Mouse (Mus musculus) forebrain, postnatal 0 days (tissue): ENCODE results near the gene Gramd4. TPM values are rescaled to one million over a fixed set of nuclear protein-coding genes. Genes with fewer than 3 reads are reported as not detected.

Source experiments
- ATAC-seq: fragments of 200-750 bp; cut with Nextera tagmentation; 2 replicates; pipeline ENCODE4 v1.8.0; 2017; ENCODE audit warnings: mild to moderate bottlenecking, moderate library complexity
- DNase-seq: peaks from one replicate; pipeline ENCODE4 v3.0.0-alpha.2; 2015
- H3K27ac ChIP-seq: fragments of 300-500 bp; sonication (generic); 2 replicates; pipeline ENCODE4 v1.5.1; 2014; ENCODE audit warnings: low read depth, mild to moderate bottlenecking, antibody characterized with exemption, low read length, moderate library complexity, mixed read lengths
- H3K27me3 ChIP-seq: fragments of 300-500 bp; sonication (generic); 2 replicates; pipeline ENCODE4 v1.6.1; 2014; ENCODE audit warnings: mild to moderate bottlenecking, low read length, mixed read lengths; ENCODE audit not compliant: insufficient read depth
- H3K36me3 ChIP-seq: fragments of 300-500 bp; sonication (generic); 2 replicates; pipeline ENCODE4 v1.6.1; 2014; ENCODE audit warnings: mild to moderate bottlenecking, moderate library complexity; ENCODE audit not compliant: insufficient read depth
- H3K4me1 ChIP-seq: fragments of 300-500 bp; sonication (generic); 2 replicates; pipeline ENCODE4 v1.6.1; 2014; ENCODE audit warnings: antibody characterized with exemption; ENCODE audit not compliant: insufficient read depth
- H3K4me2 ChIP-seq: fragments of 300-500 bp; sonication (generic); 2 replicates; pipeline ENCODE4 v1.6.1; 2014; ENCODE audit warnings: low read depth, mild to moderate bottlenecking, moderate library complexity
- H3K4me3 ChIP-seq: fragments of 300-500 bp; sonication (generic); 2 replicates; pipeline ENCODE4 v1.5.1; 2014; ENCODE audit warnings: low read depth, low read length, mixed read lengths
- H3K9ac ChIP-seq: fragments of 300-500 bp; sonication (generic); 2 replicates; pipeline ENCODE4 v1.6.1; 2014; ENCODE audit warnings: mild to moderate bottlenecking
- H3K9me3 ChIP-seq: fragments of 300-500 bp; sonication (generic); 2 replicates; pipeline ENCODE4 v1.6.1; 2016; ENCODE audit warnings: low read length
- CTCF ChIP-seq: sonication (generic); IDR thresholded peaks from 2 replicates; pipeline ENCODE4 v1.5.1; 2016; ENCODE audit warnings: antibody characterized with exemption, control low read depth, low read depth
- WGBS: fragments of 180-500 bp; shearing (Covaris S2); extraction: QIAGEN DNeasy Blood & Tissue Kit; methylation state at CpG from one replicate; pipeline ENCODE4 v1.1.7; 2014; 5-methylcytosine and 5-hydroxymethylcytosine counted together
- polyA plus RNA-seq: library from polyadenylated mRNA; unstranded; fragments of >200 nt; fragmentation: Nextera tagmentation; extraction: Ambion mirVana; gene quantifications from 2 replicates; pipeline ENCODE4 v1.2.1, GENCODE M21; 2015
- total RNA-seq: library from RNA; depleted of rRNA; stranded (reverse); fragments of >200 nt; gene quantifications from 2 replicates; pipeline ENCODE4 v1.2.3, GENCODE M21; 2014

Gramd4 gene
- total and polyA plus RNA-seq, 2 experiments from 2014 or later = 28.8 to 57.0 TPM

- no peak overlapping the region for H3K4me3 ChIP-seq
- no peak overlapping the region for H3K27ac ChIP-seq
- no peaks in the 10 kb centered on the region for H3K36me3 ChIP-seq
- DNase-seq (no peak), ATAC-seq (no peak)
- peaks cover 30% of the 10 kb centered on the region for H3K4me1 ChIP-seq
- WGBS = 91% methylated on average over 8 of the region's 8 CpGs
- H3K4me2 ChIP-seq = no peak overlapping the region
- no peaks in the 10 kb centered on the region for H3K9me3 ChIP-seq
- H3K27me3 ChIP-seq = no peaks in the 10 kb centered on the region
- no peak for TF ChIP-seq CTCF
- no peak overlapping the region for H3K9ac ChIP-seq
These were observed 6.8 kb downstream of the Gramd4 start for GRCm38 (mm10) chr15:86064191-86064849.

GRCm38 (mm10) chr15:86064850-86065229 is 7.3 kb downstream of the Gramd4 start:
- WGBS = 96% methylated on average over 3 of the region's 3 CpGs
- H3K9ac ChIP-seq = no peak overlapping the region
- DNase-seq (no peak), ATAC-seq (no peak)
- H3K27me3 ChIP-seq = no peaks in the 10 kb centered on the region
- no peaks in the 10 kb centered on the region for H3K36me3 ChIP-seq
- no peak overlapping the region for H3K4me2 ChIP-seq
- H3K4me1 ChIP-seq = peaks cover 25% of the 10 kb centered on the region
- H3K27ac ChIP-seq = no peak overlapping the region
- no peak overlapping the region for H3K4me3 ChIP-seq
- no peaks in the 10 kb centered on the region for H3K9me3 ChIP-seq
- TF ChIP-seq CTCF = no peak

- H3K9ac ChIP-seq = no peak overlapping the region
- DNase-seq (no peak), ATAC-seq (no peak)
- TF ChIP-seq CTCF = no peak
- no peaks in the 10 kb centered on the region for H3K9me3 ChIP-seq
- H3K27ac ChIP-seq = no peak overlapping the region
- peaks cover 20% of the 10 kb centered on the region for H3K4me1 ChIP-seq
- WGBS = 94% methylated on average over 4 of the region's 4 CpGs
- H3K36me3 ChIP-seq = no peaks in the 10 kb centered on the region
- H3K4me2 ChIP-seq = no peak overlapping the region
- no peak overlapping the region for H3K4me3 ChIP-seq
- no peaks in the 10 kb centered on the region for H3K27me3 ChIP-seq
These were observed 7.9 kb downstream of the Gramd4 start for GRCm38 (mm10) chr15:86065367-86065766.

- no peaks in the 10 kb centered on the region for H3K27me3 ChIP-seq
- H3K9ac ChIP-seq = no peak overlapping the region
- ATAC-seq (no peak), DNase-seq (no peak)
- TF ChIP-seq CTCF = no peak
- H3K36me3 ChIP-seq = no peaks in the 10 kb centered on the region
- no peak overlapping the region for H3K4me3 ChIP-seq
- H3K4me2 ChIP-seq = no peak overlapping the region
- 63% methylated on average over 14 of the region's 14 CpGs for WGBS
- H3K9me3 ChIP-seq = no peaks in the 10 kb centered on the region
- peaks cover 8% of the 10 kb centered on the region; the same call in 1 of the 2 replicates for H3K4me1 ChIP-seq
- no peak overlapping the region for H3K27ac ChIP-seq
These were observed 9.5 kb downstream of the Gramd4 start for GRCm38 (mm10) chr15:86066836-86067580.

- H3K4me1 ChIP-seq = peaks cover 7% of the 10 kb centered on the region; the same call in 1 of the 2 replicates
- 77% methylated on average over 6 of the region's 6 CpGs for WGBS
These were observed 10.1 kb downstream of the Gramd4 start for GRCm38 (mm10) chr15:86067581-86067910.

GRCm38 (mm10) chr15:86067941-86068495 is 10.5 kb downstream of the Gramd4 start:
- Histone ChIP-seq H3K9me3 (no peaks in the 10 kb centered on the region), H3K36me3 (no peaks in the 10 kb centered on the region), H3K4me3 (no peak overlapping the region), H3K27ac (no peak overlapping the region), H3K27me3 (no peaks in the 10 kb centered on the region), H3K4me2 (no peak overlapping the region), H3K9ac (no peak overlapping the region), H3K4me1 (0 out of 2 replicates have a peak, but pooled peaks cover 3% of the 10 kb centered on the region)
- DNase-seq = no peak
- ATAC-seq = no peak
- no peak for TF ChIP-seq CTCF
- WGBS = 77% methylated on average over 4 of the region's 4 CpGs

More at GRCm38 (mm10) chr15:86067581-86067910, 10.1 kb downstream of the Gramd4 start:
- Histone ChIP-seq H3K27ac (no peak overlapping the region), H3K27me3 (no peaks in the 10 kb centered on the region), H3K9me3 (no peaks in the 10 kb centered on the region), H3K9ac (no peak overlapping the region), H3K4me3 (no peak overlapping the region), H3K4me2 (no peak overlapping the region), H3K36me3 (no peaks in the 10 kb centered on the region)
- ATAC-seq (no peak), DNase-seq (no peak)
- TF ChIP-seq CTCF = no peak
